Mouse (Mus musculus) retina, postnatal 1 day (tissue): ENCODE measurements at regions not wholly inside any gene's neighbourhood (a gene's known extent, or its start where the extent isn't known, plus 50 kb on each side); places are given as distances from the start of the nearest gene placed in this dataset.

Experiments
- DNase-seq: peaks from one replicate; pipeline ENCODE4 v3.0.0-alpha.2; 2012

- no peak for DNase-seq
Observed at GRCm38 (mm10) chr8:34371391-34371790, 259.9 kb upstream of the Gm10131 start.

GRCm38 (mm10) chr8:34368556-34368955 is 257.0 kb upstream of the Gm10131 start:
- DNase-seq, result no peak

DNA sequence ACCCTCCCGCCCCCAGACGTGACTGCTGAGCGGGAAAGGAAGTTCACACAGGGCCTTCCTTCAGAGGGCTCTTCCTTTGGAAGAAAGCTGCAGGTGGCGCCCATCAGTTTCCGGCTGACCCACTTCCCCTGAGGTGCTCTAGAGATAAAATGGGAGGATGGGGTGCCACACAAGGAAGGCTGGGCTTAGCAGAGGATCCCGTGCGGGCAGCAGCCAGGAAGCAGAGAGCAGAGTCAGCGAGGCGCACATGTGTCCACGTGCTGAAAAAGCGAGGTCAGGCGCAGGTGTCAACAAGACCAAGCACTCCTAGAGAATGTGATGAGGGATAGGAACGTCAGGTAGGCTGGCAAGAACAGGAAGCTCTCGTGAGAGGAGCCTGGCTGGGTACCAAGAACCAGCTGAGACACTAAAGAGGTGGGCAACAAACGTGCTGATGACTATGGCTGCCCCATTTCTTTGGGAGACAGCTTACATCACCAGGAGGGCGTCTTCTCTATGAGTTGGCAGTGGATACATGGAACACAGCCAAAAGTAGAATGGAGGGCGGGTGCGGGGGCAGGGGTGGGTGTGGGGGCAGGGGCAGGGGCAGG is 253.0 kb upstream of the Gm10131 start:
- no peak for DNase-seq

GRCm38 (mm10) chr8:34363679-34364078 is 252.1 kb upstream of the Gm10131 start:
- no peak for DNase-seq

- no peak for DNase-seq
Observed at GRCm38 (mm10) chr8:34363131-34363530, 251.6 kb upstream of the Gm10131 start.

DNA sequence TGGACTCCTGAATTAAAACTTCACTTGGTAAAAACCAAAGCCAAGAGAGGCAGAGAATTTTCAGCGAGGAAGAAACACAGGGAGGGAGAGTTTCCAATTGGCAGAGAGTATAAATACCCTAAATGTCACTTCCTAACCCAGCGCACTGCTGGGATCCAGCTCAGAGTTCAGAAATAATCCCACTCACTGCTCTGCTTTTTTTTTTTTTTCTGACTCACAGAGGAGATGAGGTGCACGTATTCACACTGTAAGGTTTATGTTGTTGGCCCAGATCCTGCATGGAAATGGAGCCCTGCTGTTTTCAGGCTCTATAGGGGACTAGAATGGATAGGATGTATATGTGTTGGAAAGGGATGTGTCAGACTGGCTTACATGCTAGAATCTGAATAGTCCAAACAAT is 249.8 kb upstream of the Gm10131 start:
- DNase-seq, result no peak

DNA sequence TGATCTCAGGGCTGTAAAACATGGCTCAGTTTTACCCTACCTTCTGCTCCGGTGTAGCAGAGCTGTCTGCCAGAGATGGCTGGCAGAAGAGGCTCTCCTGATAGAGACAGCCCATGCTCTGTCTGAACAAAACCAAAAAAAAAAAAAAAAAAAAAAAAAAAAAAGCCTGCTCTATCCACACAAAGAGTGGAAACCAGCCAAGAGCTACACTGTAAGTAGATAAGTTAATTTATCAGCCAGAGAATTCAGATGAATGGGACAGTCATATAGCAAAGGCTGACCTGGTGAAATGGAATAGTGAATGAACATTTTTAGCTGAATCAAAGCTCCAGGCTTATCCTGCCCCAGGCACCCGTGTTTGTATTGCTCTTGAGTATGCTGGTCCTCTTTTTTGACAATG is 248.2 kb upstream of the Gm10131 start:
- no peak for DNase-seq

GRCm38 (mm10) chr8:34355059-34355458 is 243.5 kb upstream of the Gm10131 start:
- no peak for DNase-seq

- peak; percentile 51 for DNase-seq
Observed at GRCm38 (mm10) chr8:34353140-34353855, 241.8 kb upstream of the Gm10131 start.

GRCm38 (mm10) chr8:34334851-34335250 is 223.3 kb upstream of the Gm10131 start:
- no peak for DNase-seq

- no peak for DNase-seq
Observed at GRCm38 (mm10) chr8:34331673-34332072, 220.1 kb upstream of the Gm10131 start.

DNA sequence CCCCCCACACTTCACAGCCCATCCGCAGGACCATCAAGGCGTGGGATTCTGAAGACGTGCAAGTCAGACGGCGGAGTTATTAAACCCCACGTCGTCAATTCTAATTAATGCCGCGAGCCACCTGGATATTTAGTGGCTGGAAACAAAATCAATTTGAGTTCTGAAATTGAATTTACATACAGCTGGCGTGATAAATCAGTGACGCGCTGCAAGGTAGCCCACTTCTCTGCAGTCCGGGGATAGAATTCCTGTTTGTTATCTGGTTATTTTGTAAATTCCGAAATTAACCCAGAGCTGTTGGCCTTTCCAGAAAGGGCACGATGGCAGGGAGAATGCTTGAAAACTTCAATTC is 215.1 kb upstream of the Gm10131 start:
- no peak for DNase-seq

DNA sequence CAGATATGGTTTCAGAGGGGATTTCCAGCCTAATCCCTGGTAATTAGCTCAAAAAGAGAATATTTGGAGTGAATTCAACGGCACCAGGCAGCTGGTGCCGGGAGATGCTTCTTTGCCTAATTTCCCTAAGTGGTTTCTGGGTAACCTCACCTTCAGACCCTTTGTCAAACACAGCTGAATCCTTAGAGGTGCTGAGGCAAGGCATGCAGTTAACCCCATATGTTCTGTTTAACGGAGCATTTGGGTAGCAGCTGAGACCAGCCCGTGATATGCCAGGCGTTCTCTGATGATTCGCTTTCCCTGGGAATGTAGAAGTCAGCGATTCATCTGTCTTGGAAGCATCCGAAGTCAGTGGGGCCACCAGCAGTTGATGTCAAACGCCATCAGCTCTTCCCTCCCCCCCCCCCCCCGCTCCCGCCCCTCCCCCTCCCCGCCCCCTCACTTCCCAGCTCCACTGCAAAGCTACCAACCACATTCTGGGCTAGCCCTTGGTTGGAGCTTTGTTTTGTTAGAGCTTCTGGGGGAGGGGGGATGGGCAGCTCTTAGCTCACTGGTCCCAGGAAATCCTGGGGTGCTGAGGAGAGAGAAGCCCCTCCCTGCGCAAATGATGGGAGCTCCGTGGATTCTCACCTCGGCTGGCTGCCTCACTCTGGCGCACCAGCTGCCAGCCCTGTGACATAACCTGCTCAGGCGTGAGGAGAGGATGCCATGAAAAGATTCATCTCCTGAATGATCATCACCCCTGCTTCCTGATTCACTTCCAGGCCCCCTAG is 214.5 kb upstream of the Gm10131 start:
- peak; percentile 85 for DNase-seq

GRCm38 (mm10) chr8:34320158-34320587 is 208.6 kb upstream of the Gm10131 start:
- DNase-seq, result peak; percentile 93

GRCm38 (mm10) chr8:34319719-34320118 is 208.2 kb upstream of the Gm10131 start:
- no peak for DNase-seq

GRCm38 (mm10) chr8:34315233-34315632 is 203.7 kb upstream of the Gm10131 start:
- no peak for DNase-seq

DNA sequence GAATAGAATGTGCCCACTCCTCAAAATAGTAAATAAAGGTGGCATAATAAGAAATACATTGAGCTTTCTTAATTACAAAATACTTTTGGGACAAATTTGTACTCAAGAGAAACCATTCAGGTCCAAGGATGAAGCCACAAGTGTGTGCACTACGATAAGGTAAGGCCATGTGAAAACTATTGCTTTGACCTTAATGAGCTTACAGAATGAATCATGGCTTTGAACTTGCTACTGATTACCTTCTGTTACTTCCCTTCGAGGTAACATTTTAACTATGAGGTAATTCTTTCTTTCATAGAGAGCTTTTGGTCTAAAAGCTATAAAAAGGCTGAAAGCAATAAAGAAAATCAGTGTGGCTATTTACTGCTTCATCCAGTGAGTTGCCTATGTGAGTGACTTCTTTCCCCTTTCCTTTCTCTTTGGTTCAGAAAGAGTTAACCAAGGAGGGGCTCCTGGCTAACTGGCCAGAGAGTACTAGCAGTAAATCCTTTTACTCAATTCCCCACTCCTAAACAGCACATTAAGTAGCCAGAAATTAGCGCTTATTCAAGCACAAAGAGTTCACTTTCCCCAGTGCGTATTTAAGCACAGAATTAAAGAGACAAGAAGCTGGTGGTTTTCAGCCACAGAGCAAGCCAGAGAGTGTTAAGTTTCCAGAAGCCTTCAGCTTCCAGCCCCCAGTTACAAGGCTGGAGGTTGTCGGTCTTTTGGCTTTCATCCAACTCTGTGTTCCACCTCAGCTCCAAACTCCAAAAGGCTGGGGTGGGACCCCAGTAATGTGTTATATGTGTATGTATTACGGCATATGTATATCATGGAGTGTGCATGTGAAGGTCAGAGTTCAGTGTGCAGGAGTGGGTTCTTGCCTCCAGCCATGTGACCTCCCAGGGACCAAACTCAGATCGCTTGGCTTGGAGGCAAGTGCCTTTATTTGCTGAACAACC is 194.3 kb upstream of the Gm10131 start:
- DNase-seq, result no peak

GRCm38 (mm10) chr8:34303815-34304214 is 192.3 kb upstream of the Gm10131 start:
- DNase-seq, result no peak

GRCm38 (mm10) chr8:34300331-34300903 is 188.9 kb upstream of the Gm10131 start:
- no peak for DNase-seq

- no peak for DNase-seq
Observed at GRCm38 (mm10) chr8:34294721-34295120, 183.2 kb upstream of the Gm10131 start.

- DNase-seq, result no peak
Observed at GRCm38 (mm10) chr8:34290670-34291069, 179.1 kb upstream of the Gm10131 start.

GRCm38 (mm10) chr8:34287801-34288200 is 176.3 kb upstream of the Gm10131 start:
- DNase-seq, result no peak

GRCm38 (mm10) chr8:34284576-34284975 is 173.0 kb upstream of the Gm10131 start:
- no peak for DNase-seq
